Mouse (Mus musculus) urinary bladder, postnatal 25 days (tissue): ENCODE data around the gene Tnik.

Experiments used
- DNase-seq: peaks from one replicate; pipeline ENCODE4 v3.0.0; 2022; ENCODE audit warnings: low spot score

Gene Tnik

GRCm38 (mm10) chr3:28485716-28486115 lies 222.7 kb downstream of the Tnik start:
- no peak for DNase-seq

- no peak for DNase-seq
Observed at GRCm38 (mm10) chr3:28487418-28487817, 224.4 kb downstream of the Tnik start.

GRCm38 (mm10) chr3:28491085-28492041 lies 228.3 kb downstream of the Tnik start:
- no peak for DNase-seq

- DNase-seq: no peak
Observed at GRCm38 (mm10) chr3:28496806-28497502, 233.9 kb downstream of the Tnik start.

GRCm38 (mm10) chr3:28497503-28497857 lies 234.5 kb downstream of the Tnik start:
- no peak for DNase-seq

- DNase-seq: no peak
Observed at GRCm38 (mm10) chr3:28502697-28503096, 239.7 kb downstream of the Tnik start.

- DNase-seq: no peak
Observed at GRCm38 (mm10) chr3:28509337-28509935, 246.4 kb downstream of the Tnik start.

GRCm38 (mm10) chr3:28523004-28523482 lies 260.0 kb downstream of the Tnik start:
- no peak for DNase-seq

GRCm38 (mm10) chr3:28523541-28524165 lies 260.6 kb downstream of the Tnik start:
- no peak for DNase-seq

- no peak for DNase-seq
Observed at GRCm38 (mm10) chr3:28524562-28524961, 261.5 kb downstream of the Tnik start.

GRCm38 (mm10) chr3:28526671-28527070 lies 263.7 kb downstream of the Tnik start:
- no peak for DNase-seq

- no peak for DNase-seq
Observed at GRCm38 (mm10) chr3:28527231-28527630, 264.2 kb downstream of the Tnik start.

GRCm38 (mm10) chr3:28529548-28529947 lies 266.5 kb downstream of the Tnik start:
- no peak for DNase-seq

- no peak for DNase-seq
Observed at GRCm38 (mm10) chr3:28531294-28531956, 268.4 kb downstream of the Tnik start.

GRCm38 (mm10) chr3:28532666-28533065 lies 269.7 kb downstream of the Tnik start:
- no peak for DNase-seq

GRCm38 (mm10) chr3:28540121-28540520 lies 277.1 kb downstream of the Tnik start:
- no peak for DNase-seq

GRCm38 (mm10) chr3:28542941-28543340 lies 279.9 kb downstream of the Tnik start:
- no peak for DNase-seq

- no peak for DNase-seq
Observed at GRCm38 (mm10) chr3:28543380-28543984, 280.5 kb downstream of the Tnik start.

- DNase-seq: no peak
Observed at GRCm38 (mm10) chr3:28544345-28544869, 281.4 kb downstream of the Tnik start.

- DNase-seq: no peak
Observed at GRCm38 (mm10) chr3:28547965-28548730, 285.1 kb downstream of the Tnik start.
